Mouse (Mus musculus) B cell, adult 62 days (primary cell): ENCODE measurements around the gene Gm20821. TPM values are rescaled to one million over a fixed set of nuclear protein-coding genes. Genes with fewer than 3 reads are reported as not detected.

Source experiments
- total RNA-seq: library from RNA; stranded (reverse); gene quantifications from 4 replicates; pipeline ENCODE4 v1.2.4, GENCODE M21; 2023

Gm20821 gene
- total RNA-seq: not detected in 4 replicates

GRCm38 (mm10) chrY:9781504-9781903, at the start of gene Gm20821:
Gene Gm20821 (plus strand): TSS chrY:9781804.

